Mouse (Mus musculus) 3134 (cell line): ENCODE measurements around the gene Zdhhc3.
A peak's percentile ranks its signal among the peaks of the same experiment; 100 is the strongest.

Experiments
- DNase-seq: peaks from one replicate; pipeline ENCODE4 v3.0.0-alpha.2; 2011; ENCODE audit warnings: low spot score; ENCODE audit not compliant: insufficient read length; ENCODE audit errors: extremely low read depth

Zdhhc3 gene

GRCm38 (mm10) chr9:123123017-123123416 is 10.0 kb upstream of the Zdhhc3 start:
- DNase-seq, result no peak

GRCm38 (mm10) chr9:123115566-123115965 is 2.6 kb upstream of the Zdhhc3 start:
- DNase-seq, result no peak

GRCm38 (mm10) chr9:123113931-123114330 is 926 bp upstream of the Zdhhc3 start:
- no peak for DNase-seq

DNA sequence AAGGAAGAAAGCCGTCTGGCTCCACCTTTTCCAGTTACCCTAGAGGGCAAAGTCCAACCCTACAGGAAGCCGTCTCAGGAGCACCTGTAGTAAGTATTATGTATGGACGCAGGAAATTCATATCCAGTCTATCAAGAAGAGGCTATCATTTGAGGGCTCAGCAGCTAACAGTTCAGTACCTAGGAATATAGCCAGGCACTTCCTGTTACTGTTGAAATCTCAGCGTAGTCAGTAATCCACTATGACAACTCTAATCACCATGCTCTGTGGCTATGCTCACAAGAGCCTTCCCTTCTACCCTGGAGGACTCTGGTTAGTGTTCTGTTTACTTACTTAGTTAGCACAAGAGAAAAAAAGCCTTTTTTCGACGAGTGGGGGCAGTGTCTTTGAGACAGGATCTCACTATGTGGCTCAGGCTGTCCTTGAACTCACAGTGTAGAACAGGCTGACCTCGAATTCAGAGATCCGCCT is 1.2 kb downstream of the Zdhhc3 start:
- DNase-seq, result no peak

DNA sequence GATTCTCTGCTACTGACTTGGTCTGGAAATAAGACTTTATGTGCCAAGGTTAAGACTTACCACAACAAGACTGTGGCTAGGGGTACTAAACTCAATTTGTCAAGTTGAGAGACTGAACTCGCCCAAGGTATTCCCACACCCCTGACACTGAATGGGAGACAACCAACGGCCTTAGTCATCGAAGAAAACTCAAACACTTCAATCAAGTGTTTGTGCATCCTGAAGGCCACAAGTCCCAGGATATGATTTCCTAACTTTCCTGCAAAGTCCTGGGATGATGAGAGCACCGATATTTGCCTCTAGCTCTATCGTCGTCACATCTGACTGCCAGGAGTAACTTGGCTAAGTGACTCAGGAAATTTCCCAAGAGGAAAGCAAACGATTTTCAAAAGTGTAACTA is 3.8 kb downstream of the Zdhhc3 start:
- no peak for DNase-seq

- DNase-seq, result no peak
Measured at GRCm38 (mm10) chr9:123107186-123107585, 5.8 kb downstream of the Zdhhc3 start.

GRCm38 (mm10) chr9:123104362-123104761 is 8.6 kb downstream of the Zdhhc3 start:
- no peak for DNase-seq

- DNase-seq, result no peak
Measured at GRCm38 (mm10) chr9:123103425-123103824, 9.6 kb downstream of the Zdhhc3 start.

- no peak for DNase-seq
Measured at GRCm38 (mm10) chr9:123099631-123100455, 13.2 kb downstream of the Zdhhc3 start.

DNA sequence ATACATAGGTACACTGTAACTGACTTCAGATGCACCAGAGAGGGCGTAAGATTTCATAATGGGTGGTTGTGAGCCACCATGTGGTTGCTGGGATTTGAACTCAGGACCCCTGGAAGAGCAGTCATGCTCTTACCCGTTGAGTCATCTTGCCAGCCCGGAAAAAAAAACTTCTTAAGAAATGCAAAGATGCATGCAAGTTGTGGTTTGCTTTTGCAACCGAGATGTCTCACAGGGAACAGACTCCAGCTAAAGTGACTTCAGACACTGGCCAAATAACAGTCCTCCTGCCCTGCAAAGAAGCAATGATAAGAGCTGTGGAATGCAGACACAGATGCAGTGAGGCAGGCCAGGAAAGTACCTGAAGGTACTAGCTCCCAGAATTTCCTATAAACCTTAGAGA is 22.2 kb downstream of the Zdhhc3 start:
- no peak for DNase-seq

DNA sequence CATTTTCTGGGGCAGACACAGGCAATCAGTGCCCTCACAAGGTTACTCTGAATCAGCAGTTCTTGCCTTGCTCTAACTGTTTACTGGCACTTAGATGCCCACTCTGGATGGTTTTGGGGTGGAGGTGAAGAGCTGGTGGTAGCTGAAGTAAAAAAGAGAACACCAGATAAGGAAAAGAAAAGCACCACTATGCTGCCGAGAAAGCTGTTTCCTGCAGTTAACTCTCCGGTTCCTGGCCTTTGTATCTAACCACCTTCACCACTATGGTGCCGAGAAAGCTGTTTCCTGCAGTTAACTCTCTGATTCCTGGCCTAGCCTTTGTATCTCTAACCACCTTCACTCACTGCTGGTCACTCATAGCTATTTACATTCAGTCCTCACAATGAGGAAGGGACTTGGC is 25.4 kb downstream of the Zdhhc3 start:
- DNase-seq, result no peak

DNA sequence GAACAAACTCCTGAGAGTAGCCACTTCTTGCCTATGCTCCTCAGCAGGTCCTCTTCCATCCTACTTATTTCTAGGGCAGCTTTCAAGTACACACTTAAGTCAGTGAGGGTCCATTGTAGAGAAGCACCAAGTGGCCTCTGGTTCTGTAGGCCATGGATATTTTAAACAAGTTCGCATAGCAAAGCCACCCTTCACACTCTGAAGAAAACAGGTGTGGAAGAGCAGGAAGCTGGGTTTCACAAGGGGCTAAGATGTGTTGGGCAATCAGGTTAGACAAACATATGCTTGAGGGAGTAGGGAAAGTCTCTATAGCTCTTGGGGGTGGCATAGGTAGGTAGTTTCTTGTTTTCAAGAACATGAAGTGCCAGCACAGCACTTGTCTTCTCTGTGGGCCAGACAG is 27.6 kb downstream of the Zdhhc3 start:
- DNase-seq, result no peak

DNA sequence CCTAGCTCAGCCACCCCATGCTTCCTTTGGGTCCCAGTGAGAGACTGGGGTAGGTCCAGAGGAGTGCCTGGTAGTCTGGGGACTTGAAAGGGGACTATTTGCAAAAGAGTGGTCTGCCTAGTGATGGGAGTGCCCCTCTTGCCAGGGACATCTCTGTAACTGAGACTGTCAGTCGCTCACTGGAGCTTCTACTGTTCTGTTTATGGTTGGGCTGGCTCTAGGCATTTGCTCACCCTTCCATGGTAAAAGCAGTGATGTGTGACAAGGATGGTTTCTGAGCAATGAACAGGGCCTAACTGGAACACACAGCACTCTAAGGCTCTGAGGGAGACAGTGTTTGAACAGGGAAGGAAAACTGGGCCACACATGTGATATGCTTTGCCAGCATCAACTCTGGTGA is 32.2 kb downstream of the Zdhhc3 start:
- DNase-seq, result no peak

DNA sequence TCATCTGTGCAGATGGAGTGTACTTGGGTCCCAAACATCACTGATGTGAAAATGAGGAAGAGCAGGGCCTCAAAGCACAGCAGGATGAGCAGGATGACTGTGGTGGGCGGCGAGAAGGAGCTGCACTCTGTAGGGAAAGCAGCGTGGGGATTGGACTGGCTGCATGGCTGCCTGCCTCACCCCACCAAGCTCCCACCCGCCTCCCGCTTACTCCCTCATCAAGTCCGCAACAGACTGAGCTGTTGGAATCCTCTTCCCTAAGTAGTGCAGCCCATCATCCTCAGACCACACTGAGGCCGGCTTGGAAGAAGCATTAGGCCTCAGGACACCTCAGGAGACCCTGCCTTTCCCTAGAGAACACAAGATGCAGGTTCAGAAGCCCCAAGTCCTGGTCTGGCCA is 32.6 kb downstream of the Zdhhc3 start:
- DNase-seq, result no peak

DNA sequence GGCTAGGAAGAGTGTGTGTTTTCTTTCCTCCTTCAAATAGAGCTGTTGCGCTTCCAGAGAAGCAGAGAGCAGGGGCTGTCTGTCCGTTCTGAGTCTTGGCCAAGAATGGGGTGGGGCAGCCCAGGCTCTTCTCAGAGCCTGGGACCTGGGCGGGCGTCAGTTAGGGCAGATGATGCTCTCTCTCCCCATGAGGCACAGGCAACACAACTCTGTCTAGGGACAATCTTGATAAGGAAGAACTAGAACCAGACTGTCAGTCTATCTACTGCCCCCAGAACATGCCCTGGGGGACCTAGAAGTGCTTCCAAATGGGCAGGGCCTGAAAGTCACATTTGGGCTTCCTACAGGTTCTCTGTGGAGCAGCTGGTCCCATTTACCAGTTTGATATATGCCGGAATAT is 33.9 kb downstream of the Zdhhc3 start:
- no peak for DNase-seq

- DNase-seq, result no peak
Measured at GRCm38 (mm10) chr9:123060172-123060571, 52.8 kb downstream of the Zdhhc3 start.

DNA sequence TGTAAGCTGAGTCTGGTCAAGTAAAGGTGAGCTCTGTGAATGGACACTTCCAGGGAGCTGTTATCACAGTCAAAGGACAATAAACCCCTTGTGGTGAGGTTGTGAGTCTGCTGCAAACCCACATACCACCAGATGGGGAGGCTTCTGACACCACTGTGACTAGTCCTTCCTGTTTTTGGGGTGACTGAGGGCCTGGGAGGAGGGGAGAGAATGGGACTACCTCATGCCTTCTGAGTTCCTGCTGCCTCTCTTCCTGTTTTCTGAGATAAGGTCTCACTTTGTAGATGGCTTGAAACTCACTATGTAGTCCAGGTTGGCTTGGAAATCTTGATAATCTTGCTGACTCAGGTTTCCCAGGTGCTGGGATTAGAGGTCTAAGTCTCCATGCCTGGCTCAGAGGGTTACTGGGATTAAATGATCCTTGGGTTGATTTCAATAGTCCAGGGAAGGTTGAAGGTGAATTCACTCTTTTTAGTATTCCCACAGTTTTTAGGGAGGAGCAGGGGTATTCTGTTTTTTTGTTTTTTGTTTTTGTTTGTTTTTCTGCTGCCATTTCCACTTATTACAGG is 54.2 kb downstream of the Zdhhc3 start:
- DNase-seq, result no peak

GRCm38 (mm10) chr9:123047665-123048064 is 65.3 kb downstream of the Zdhhc3 start:
- DNase-seq, result no peak

DNA sequence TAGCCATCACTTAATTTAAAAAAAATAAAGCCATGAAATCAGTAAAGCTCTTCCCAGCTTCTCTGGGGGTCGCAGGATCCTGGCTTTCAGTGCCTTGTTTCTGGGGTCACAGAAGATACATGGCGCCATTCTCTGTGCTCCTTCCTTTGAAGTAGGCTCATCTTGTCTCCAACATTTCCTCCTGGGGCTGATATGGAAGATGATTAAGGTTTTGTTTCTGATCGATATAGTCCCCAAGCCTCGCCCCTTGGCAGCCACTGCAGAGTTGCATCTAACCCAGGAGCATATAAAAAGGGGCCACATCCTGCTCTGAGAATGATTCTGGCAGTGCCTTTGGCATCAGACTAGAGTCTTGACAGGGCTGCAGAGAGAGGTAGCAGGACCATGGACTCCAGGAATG is 78.6 kb downstream of the Zdhhc3 start, which contains the start of gene Tgm4:
TSS of gene Tgm4 (plus strand) at position 301 of the 400 bp plus-strand sequence.
- DNase-seq, result no peak

DNA sequence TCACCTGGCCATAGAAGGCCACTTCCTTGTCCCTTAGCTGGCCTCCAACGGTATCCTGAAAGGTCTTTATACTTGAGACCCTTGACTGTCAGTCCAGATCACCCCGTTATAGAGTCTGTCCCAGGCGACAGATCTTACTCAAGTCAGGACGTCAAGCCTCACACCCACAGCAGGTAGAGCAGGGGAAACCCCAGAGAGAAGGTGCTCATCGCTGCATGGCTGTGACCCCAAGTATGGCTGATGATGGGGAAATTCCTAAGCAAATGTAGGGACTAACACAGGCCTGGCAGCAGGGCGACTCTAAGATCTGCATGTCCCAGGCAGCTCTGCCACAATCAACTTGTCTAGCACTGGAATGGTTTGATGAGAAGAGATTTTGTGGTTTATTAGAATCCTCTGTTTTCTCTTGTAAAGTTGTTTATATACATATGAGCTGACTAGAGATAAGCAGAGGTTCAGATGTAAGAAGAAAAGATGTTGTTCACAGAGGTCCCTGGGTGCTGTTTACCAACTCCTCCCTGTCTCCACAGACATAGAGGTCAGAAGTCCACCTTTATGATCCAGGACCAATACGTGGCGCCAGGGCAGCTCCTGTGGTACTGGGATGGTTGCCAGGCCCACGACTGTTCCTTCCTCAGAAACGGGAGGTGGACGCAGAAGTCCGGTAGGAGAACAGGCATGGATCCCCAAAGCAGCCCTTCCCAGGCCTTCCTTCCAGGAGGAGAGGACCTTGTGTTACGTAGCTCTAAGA is 81.3 kb downstream of the Zdhhc3 start:
- DNase-seq, result no peak

GRCm38 (mm10) chr9:123024201-123024600 is 88.8 kb downstream of the Zdhhc3 start:
- peak; percentile 54 for DNase-seq
